Mouse (Mus musculus) v-Abl transformed pro-B cells (cell line): ENCODE results near the gene Mta2.

Experiments
- in situ Hi-C, 2 experiments: fragments of 400-800 bp; cut with MboI; formaldehyde crosslinking; loops; one replicate each; pipeline ENCODE4 v1.15.1; 2025; ENCODE audit not compliant: unreplicated experiment in 2 of 2

The Mta2 gene

DNA sequence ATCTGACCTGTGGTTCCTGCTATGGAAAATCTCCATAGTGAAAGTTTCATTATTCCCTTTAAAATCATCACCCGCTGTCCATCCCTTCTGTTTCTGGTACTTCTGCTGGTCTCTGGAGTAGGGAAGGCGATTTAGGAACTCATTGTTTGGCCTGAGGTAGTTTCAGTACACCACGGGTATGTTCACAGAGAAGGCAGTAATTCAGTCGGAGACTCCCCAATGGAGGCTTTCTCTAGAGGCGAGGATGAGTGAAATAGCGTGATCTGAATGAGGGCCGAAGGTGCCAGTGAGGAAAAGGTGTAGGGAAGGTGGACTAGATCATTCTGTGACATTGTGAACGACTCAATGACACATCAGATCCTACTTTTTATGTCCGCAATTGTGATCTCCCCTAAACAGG lies 12.5 kb downstream of the Mta2 start:
- in situ Hi-C loops: loop anchor here in 1 of 2 experiments (25.0 kb wide), 1 partner anchor 92 kb away; the partner anchor contains the start of genes Lrrn4cl and Ubxn1

DNA sequence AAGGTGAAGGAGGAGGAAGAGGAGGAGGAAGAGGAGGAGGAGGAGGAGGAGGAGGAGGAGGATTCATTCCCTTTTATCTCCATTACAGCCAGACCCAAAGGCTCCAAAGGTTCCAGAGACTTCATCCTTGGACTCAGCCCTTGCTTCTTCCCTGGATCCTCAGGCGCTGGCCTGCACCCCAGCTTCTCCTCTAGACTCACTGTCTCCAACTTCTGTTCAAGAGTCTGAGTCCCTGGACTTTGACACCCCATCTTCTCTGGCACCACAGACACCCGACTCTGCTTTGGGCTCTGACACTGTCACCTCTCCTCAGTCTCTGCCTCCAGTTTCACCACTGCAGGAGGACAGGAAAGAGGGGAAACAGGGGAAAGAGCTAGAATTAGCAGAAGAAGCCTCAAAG lies 20.6 kb downstream of the Mta2 start:
- in situ Hi-C loops: loop anchor here (5.0 to 25.0 kb wide), 2 partner anchors 80 to 100 kb away; partner anchors contain the start of genes Gm49403 (in 1 of the 2), Lbhd1 (in 1 of the 2), Lrrn4cl (in 1 of the 2) and Ubxn1 (in 1 of the 2)

DNA sequence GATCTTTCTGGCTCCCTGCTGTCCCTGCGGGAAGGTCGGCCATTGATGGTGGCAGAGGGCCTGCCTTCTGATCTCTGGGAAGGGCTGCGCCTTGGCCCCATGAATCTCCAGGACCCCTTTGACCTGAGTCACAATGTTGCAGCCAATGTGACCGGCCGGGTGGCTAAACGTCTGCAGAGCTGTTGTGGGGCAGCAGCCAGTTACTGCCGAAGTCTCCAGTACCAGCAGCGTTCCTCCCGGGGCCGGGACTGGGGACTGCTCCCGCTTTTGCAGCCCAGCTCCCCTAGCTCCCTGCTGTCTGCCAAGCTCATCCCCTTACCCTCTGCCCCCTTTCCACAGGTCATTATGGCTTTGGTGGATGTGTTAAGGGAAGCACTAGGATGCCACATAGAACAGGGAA lies 23.4 kb downstream of the Mta2 start:
- in situ Hi-C loops: loop anchor here in 1 of 2 experiments (25.0 kb wide), 1 partner anchor 103 kb away; the partner anchor contains the start of genes Lrrn4cl and Ubxn1

DNA sequence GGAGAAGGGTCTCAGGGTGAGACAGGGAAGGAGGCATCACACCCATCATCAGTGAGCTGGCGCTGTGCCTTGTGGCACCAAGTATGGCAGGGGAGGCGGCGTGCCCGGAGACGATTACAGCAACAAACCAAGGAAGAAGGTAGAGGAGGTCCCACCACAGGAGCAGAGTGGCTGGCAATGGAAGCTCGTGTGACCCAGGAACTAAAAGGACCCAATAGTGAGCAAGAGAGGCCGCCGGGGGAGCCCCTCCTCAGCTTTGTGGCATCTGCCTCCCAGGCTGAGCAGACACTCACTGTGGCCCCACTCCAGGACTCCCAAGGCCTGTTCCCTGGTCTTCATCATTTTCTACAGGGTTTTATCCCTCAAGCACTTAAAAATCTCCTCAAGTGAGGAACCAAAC lies 24.1 kb downstream of the Mta2 start:
- in situ Hi-C loops: loop anchor here in 1 of 2 experiments (25.0 kb wide), 1 partner anchor 103 kb away; the partner anchor contains the start of genes Lrrn4cl and Ubxn1

DNA sequence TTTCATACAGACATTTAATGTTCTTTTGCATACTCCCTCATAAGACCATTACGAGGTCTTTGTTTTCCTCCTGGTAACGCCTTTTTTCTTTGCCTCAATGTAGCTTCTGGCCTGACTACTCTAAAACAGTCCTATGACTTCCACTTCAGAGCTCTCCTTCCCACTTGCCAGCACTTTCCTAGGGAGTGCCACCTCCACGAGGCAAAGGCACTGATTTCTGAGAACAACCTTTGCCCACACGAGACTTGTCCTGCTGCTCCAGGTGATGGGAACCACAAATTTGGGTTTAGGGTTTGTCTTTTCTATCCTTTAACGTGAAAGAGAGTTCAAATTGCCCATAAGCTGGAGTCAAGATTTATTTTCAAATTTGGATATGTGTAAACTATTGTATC lies 24.5 kb downstream of the Mta2 start:
- in situ Hi-C loops: loop anchor here in 1 of 2 experiments (25.0 kb wide), 1 partner anchor 104 kb away; the partner anchor contains the start of genes Lrrn4cl and Ubxn1

DNA sequence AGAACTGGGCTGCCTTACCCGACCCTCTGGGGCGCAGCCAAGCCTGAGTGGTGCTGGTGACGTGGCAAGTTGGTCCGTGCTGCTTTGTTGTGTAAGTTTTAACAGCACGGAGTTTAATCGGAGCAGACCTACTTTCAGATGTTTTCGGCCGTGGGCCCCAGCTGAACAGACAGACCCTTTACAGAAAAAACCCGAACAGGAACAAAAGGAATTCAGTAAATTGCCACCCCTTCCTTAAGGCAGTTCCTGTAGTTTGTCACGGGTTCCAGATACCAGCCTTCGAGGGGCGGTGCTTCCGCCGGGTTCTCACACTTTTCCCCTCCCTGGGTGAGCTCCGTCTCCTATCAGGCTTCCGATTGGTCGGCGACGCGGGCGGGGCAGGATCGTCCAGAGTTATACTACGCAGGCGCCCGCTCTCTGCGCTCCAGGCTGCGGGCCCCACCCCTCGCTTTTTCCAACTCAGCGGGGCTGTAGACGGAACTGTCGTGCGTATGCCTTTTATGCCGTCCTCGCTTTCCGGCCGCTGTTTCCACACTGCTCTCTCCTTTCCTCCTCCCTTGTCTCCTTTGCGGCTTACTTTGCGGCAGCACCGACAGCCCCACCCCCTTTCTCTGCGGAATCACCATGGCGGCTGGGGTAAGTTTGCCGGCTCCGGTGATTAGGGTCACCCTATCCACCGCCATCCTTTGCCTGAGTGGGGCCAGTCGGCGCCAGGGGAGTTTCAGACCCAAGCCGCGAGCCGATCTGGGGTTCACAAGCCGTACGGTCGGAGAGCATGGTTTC lies 25.1 kb downstream of the Mta2 start, which contains the start of gene Eef1g:
Gene Eef1g (plus strand): TSS at position 452 of the 783 bp plus-strand sequence.
- in situ Hi-C loops: loop anchor here in 1 of 2 experiments (25.0 kb wide), 1 partner anchor 104 kb away; the partner anchor contains the start of genes Lrrn4cl and Ubxn1

DNA sequence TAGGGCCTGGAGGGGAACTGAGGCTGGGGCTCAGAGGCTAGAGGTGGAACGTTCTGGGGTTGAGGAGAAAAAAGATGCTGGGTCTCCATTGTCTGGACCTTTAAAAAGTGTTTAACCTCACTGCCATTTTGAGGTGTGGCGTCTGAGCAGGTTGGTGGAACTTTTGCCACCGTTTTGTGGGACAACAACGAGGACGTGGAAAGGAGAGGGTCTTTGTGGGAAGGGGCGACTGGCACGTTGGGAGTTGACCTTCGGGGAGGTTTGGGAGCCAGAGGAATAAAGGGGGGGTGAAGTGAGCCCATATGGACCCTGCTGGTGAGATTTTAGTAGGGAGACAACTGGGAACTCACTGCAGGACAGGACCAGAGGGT lies 25.7 kb downstream of the Mta2 start:
- in situ Hi-C loops: loop anchor here in 1 of 2 experiments (25.0 kb wide), 1 partner anchor 105 kb away; the partner anchor contains the start of genes Lrrn4cl and Ubxn1

DNA sequence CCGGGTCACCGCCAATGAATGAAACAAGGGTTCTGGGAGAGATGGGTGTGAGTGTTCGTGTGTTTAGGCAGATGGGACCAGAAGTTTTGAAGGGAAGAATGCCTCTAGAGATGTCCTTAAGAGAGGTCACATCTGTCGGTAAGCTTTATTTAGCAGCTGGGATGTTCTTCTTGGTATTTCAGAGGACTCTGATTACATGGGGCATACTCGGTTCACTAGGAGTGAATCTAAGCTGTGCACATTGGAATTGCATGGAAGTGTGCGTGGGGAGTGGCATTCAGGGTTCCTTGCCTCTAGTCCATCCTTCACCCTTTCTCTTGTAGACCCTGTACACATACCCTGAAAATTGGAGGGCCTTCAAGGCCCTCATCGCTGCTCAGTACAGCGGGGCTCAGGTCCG lies 26.2 kb downstream of the Mta2 start:
- in situ Hi-C loops: loop anchor here in 1 of 2 experiments (25.0 kb wide), 1 partner anchor 106 kb away; the partner anchor contains the start of genes Lrrn4cl and Ubxn1

DNA sequence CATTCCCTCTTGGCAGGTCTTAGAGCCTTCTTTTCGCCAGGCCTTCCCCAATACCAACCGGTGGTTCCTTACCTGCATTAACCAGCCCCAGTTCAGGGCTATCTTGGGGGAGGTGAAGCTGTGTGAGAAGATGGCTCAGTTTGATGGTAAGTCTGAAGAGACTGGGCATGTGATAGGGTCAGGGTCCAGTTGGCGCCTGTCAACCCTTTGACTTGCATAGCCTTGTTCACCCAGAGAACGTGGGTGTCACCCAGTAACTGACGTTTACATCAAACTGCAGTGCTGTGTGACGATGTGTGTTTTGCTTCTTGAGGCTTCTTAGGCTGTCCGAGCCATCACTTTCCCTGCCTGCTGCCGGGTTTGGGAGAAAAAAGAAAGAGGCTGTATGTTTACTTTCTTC lies 30.8 kb downstream of the Mta2 start:
- in situ Hi-C loops: loop anchor here (5.0 to 25.0 kb wide), 2 partner anchors 110 to 115 kb away; partner anchors contain the start of genes Lrrn4cl (in 1 of the 2) and Ubxn1 (in 1 of the 2)

DNA sequence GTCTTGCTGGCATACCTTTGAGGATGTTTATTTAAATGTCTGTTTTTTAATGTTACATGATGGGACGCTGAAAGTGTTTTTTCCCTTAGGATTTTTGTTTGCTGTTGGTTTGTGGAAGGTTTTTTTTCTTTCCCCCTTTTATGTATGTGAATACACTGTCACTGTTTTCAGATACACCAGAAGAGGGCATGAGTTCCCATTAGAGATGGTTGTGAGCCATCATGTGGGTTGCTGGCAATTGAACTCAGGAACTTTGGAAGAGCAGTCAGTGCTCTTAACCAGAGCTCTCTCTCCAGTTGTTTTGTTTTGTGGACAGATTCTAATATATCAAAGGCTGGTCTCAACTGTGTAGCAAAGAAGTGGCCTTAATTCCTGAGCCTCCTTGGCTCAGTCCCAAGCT lies 33.0 kb downstream of the Mta2 start:
- in situ Hi-C loops: loop anchor here (5.0 to 25.0 kb wide), 3 partner anchors 112 to 412 kb away; partner anchors contain the start of genes Lrrn4cl (in 1 of the 2) and Ubxn1 (in 1 of the 2)

DNA sequence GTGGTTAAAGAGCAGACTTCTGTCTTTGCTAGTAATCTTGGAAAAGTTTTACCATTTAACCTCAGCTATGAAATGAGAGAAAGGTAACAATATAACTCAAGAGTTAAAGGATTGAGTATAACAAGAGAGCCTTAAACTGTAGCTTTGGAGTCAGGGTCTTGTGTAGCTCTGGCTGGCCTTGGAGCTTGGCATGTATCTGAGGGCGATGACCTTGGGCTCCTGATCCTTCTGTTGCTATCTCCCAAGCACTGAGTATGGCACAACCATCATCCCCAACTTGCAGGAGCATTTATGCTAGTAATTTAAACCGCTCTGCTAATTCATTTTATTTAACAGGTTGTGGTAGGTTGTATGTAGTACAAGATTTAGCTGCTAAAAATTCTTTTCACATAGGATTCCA lies 33.8 kb downstream of the Mta2 start:
- in situ Hi-C loops: loop anchor here in 1 of 2 experiments (25.0 kb wide), 1 partner anchor 413 kb away; no protein-coding TSS in a partner anchor

DNA sequence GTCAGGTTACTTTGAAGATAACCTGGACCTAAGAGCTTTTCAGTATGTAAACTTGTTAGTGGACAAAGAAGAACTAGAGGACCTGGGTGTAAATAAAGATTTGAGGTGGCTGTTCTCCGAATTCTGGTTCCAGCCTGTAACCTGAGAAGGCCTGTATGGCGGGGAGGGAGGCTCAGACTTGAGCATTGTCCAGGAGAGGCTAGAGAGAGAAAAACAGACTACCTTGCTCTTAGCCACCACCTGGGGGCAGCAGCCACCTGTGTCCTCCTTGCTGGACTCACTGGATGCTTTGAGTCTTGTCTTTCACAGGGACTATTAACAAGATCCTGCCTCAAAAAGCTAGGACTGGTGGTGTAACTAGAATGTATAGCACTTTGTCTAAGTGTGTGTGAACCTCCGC lies 34.9 kb downstream of the Mta2 start:
- in situ Hi-C loops: loop anchor here in 1 of 2 experiments (25.0 kb wide), 1 partner anchor 414 kb away; no protein-coding TSS in a partner anchor

DNA sequence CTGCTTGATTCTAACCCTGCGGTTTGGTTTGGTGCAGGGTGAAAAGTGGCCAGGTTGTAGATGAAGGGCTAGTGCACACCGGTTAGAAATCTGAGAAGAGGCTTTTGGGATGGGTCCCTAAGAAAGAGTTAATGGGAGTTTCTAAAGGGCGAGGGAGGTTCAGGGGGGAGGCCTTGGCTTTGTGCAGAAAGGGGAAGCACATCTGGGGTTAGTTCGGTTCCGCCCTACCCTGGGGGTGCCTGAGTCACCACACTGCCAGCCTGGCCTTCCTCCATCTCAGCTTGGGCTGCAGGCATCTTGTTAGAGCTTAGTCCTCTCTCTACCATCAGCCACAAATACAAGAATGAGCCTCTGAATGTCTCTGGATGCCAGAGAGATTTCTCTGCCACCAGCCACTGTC lies 39.1 kb downstream of the Mta2 start:
- in situ Hi-C loops: loop anchor here in 1 of 2 experiments (25.0 kb wide), 1 partner anchor 418 kb away; no protein-coding TSS in a partner anchor

DNA sequence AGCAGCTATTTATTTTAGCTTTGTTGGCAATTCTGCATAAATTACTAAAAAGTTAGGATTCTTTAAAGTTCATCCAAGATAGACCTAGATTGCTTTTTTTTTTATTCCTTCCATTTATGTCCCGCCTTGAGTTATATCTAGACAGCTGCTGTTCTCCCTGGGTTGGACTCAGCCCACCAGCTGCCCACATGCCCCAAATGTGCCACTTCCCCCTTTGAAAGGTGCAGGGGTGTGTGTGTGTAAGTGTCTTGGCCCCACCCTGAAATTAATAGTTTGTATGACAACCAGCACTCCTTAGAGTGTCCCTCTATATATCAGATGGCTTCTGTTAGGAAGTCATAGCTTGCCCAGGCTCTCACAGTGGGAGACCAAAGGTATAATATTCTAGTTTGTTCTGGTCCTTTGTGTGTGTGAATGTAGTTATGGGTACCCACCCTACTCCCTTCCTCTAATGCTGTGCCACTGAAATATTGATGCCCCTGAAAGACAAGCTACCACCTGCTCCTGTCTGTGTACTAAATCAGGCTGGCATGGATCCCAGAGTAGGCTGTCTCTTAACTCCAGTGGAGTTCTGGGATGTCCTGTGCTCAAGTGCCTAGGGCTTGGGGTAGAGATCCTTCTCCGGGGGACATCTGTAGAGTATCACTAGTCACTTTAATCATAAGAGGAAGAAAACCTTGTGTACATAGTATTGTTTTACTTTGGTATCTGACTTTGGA lies 39.9 kb downstream of the Mta2 start:
- in situ Hi-C loops: loop anchor here in 1 of 2 experiments (25.0 kb wide), 1 partner anchor 419 kb away; no protein-coding TSS in a partner anchor

DNA sequence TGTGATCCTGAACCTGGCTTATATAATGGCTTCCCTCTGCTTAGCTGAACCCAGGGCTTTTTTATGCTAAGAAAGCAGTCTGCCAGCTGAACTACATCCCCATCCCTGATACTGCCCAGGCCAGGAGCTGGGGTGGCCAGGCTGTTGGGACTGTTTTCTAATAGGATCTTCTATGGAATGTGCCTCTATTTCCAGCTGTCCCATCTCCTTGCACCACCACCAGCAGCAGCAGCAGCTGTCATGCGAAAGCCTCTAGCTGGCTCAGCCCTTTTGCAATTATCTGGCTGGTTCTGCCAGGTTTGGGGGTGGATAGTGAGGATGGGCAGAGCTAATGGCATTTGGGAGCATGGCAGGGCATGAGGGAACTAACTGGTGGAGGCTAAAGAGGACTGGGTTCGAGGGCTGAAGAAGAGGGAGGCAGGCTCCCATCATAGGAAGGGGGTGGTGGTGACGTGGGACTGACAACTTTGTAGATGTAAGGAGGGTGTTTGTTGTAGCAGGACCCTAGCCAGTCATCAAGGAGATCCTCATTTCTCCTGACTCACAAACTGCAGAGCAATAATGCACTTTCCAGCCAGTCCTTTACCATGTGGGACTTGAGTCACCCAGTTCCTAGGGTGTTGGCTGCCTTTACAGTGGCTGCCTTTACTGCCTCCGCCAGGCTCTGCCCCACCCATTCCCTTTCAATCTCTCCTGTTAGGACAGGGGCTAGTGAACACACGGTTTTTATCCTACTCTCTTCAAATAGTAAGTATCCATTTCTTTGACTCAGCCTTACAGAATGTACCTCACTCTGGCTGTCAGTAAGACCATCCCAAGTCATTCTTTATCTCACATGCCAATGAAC lies 40.9 kb downstream of the Mta2 start:
- in situ Hi-C loops: loop anchor here in 1 of 2 experiments (25.0 kb wide), 1 partner anchor 420 kb away; no protein-coding TSS in a partner anchor

DNA sequence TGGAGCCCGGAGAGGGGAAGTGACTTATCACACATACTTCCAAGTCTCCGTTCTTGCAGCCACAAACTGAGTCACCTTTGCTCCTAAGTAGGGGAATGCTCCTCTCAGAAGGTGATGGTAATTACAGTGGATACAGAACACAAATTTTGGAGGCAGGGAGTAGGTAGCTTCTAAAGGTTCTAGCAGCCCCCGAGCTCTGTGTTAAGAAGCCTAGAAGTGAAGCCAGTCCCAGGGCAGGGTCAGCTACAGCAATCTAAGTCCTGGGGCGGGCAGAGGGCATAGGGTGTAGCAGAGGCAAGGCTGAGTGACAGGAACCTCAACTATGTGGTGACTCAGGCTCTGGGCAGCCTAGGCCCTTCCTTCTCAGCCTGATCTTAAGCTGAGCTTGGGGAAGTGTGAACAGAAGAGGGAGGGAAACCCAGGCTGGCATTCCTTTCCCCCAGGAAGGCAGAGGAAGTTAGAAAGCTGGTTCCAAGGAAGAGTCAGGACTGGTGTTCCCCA lies 41.5 kb downstream of the Mta2 start:
- in situ Hi-C loops: loop anchor here in 1 of 2 experiments (25.0 kb wide), 1 partner anchor 421 kb away; no protein-coding TSS in a partner anchor

DNA sequence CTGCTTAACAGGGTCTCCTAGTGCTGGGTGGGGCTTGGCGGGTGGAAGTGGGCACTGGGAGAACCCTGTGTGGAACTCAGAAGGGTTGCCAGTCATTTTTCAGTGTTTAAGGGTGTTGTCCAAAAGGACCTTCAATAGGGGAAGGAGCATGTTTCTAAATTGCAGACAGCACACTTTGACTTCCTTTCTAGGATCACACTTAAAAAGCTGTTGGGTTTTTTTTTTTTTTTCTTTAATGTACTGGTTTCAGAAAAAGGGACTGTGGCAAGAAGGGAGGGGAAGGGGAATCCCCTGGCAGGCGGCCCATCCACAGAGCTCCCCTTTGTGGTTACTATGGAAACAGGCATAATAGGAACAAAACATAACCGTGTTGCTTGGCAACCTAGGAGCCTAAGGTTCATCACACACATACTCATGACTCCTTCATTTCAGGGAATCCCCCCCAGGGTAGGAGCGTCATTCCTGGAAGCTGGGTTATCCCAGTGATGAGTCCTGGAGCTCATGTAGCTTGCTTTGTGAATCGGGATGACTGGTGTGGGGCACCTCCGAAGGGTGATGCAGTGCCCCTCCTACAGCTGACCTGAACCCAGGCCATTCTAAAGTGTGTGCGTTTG lies 42.7 kb downstream of the Mta2 start:
- in situ Hi-C loops: loop anchor here in 1 of 2 experiments (25.0 kb wide), 1 partner anchor 422 kb away; no protein-coding TSS in a partner anchor

DNA sequence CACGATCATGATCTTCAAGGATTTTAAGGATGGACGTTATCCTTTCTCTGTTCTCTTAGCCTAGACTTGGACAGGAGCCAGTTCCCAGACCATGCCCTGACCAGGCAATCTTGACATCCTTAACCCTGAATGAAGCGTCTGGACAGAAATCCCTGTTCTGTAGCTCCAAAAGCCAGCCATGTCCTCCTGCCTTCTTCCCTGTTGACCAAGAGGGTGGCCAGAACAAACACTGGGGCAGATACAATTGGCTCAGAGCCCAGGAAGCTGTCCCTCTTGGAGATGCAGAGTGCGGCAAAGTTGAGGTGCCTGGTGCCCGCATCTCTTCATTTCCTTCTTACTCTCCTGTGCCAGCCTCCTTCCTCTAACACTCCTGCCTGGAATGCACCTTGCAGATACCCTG lies 44.2 kb downstream of the Mta2 start:
- in situ Hi-C loops: loop anchor here in 1 of 2 experiments (25.0 kb wide), 1 partner anchor 424 kb away; no protein-coding TSS in a partner anchor
